Mouse (Mus musculus) monocyte, adult 2 months (primary cell): Measurements from ENCODE around the gene Npat.

ENCODE experiments used
- DNase-seq, 2 experiments: peaks; one replicate each; pipeline ENCODE4 v3.0.0; 2022; ENCODE audit warnings: low spot score in 2 of 2, low read depth in 1 of 2

Gene Npat

DNA sequence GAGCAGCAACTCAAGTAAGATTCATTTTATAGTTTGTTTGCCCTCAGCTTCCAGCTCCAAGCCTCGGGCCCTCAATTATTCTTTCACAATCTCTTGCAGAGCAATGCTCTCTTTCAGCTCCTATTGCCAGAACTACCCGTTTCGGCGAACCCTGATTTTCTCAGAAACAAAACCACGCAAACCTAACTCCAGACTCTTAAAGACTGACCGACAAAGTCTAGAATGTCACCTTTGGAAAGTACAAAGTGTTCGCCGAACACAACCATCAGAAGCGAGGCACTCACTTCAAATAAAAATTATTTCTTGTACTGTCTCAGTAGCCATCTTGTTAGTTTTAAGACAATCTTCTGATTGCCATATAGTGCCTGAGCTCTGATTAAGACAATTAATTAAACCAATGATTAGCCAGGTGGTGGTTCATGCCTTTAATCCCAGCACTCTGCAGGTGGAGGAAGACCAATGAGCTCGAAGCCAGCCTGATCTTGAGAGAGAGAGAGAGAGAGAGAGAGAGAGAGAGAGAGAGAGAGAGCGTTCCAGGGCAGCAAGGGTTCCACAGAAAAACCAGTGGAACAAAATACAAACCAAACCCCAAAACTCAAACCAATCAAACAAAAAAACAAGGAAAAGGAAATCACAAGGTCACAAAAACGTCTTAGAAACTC is 72.6 kb downstream of the Npat start:
- DNase-seq: no peak

DNA sequence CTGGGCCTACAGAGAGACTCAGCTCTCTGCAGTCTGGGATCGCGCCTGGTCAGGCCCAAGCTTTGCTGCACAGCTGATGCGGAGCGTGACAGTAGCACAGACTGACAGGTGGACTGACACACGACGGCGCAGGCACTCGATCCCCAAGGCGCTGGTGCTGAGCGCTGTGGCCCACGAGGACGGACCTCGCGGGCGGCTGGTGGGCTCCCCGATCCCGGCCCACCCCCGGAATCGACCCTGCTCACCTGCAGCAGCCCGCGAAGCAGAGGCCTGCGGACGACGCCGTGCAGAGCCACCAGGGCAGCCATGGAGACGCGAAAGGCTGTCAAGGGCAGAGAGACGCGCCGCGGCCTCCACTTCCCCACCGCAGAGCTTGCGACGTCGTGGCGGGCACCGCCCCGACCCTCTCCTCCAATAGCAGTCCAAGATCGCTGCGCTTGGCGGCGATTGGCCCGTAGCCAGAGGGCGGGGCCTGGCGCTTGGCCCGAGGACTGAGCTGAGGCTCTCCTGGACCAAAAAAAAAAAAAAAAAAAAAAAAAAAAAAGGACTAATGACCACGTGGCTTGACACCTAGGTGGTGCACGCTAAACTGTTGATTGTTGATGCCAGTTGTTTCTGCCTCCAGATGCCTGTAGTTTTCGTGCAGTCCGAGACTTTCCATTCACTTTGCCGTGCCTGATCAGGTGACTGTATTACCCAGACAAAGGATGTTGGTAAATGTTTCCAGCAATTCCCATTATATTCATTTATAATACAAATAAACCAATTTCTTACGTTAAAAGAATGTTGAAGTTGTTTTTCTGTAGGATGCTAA is 73.3 kb downstream of the Npat start, which contains the start of gene Acat1:
Gene Acat1, minus strand, starts transcription at position 415 of the 814 bp plus-strand sequence.
- DNase-seq: peak; percentile 63 to 82

DNA sequence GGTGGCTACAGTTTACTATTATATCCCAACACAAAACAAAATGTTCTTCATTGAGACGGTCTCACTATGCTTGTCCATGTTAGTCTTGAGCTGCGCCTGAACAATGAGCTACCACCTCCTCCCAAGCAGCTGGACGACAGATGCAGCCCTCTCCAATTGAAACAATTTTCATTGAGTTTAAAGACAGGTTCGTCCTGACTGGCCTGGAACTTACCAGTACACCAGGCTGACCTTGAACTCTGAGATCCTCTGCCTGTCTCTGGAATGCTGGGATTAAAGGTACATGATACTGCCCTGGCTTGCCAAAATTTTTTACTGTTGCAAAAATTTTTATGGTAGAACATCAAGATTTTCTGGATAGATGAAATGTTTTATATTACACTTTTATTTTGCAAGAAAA is 77.4 kb downstream of the Npat start:
- no peak for DNase-seq

DNA sequence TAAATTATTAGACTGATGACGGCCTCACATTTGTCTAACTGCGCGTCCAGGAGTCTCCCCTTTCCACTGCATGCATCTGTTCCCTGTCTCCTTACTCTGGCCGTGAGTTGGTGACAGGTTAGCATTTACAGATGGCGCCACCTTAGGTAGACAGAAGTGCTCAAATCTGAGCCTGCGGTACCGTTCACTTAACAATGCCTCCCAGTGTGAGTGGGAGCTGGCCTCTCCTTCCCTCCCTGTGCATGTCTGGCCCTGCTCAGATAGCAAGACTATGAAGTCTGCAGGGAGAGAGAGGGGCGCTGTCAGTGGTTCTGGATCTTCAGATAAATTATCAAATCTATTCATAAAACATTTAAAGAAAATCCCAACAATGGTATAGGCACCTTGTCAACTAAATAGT is 78.4 kb downstream of the Npat start:
- DNase-seq: no peak
